Mouse (Mus musculus) cerebellum, postnatal 14 days (tissue): ENCODE results near the gene Rundc3b.
A peak's percentile ranks its signal among the peaks of the same experiment; 100 is the strongest.

Experiments
- DNase-seq, 2 experiments: peaks; one replicate each; pipeline ENCODE4 v3.0.0; 2021; ENCODE audit warnings: mixed read lengths in 2 of 2

Gene Rundc3b

GRCm38 (mm10) chr5:8622596-8623231 lies at the start of gene Rundc3b:
Rundc3b (minus strand) TSS chr5:8622952.
- peak; percentile 97 for DNase-seq

GRCm38 (mm10) chr5:8669606-8670005 lies 46.9 kb upstream of the Rundc3b start:
- no peak for DNase-seq

GRCm38 (mm10) chr5:8667758-8668474 lies 45.2 kb upstream of the Rundc3b start:
- DNase-seq, result no peak

GRCm38 (mm10) chr5:8664678-8665077 lies 41.9 kb upstream of the Rundc3b start:
- DNase-seq, result no peak

- no peak for DNase-seq
These were observed 38.0 kb upstream of the Rundc3b start for GRCm38 (mm10) chr5:8660738-8661151.

- peak; percentile 18 to 24 for DNase-seq
These were observed 37.4 kb upstream of the Rundc3b start, which contains the start of gene Abcb1a for GRCm38 (mm10) chr5:8659911-8660737. Abcb1a (plus strand) TSS chr5:8660077.

- no peak for DNase-seq
These were observed 29.3 kb upstream of the Rundc3b start for GRCm38 (mm10) chr5:8652085-8652484.

- no peak for DNase-seq
These were observed 26.0 kb upstream of the Rundc3b start for GRCm38 (mm10) chr5:8648774-8649173.

- DNase-seq, result no peak
These were observed 25.5 kb upstream of the Rundc3b start for GRCm38 (mm10) chr5:8648300-8648699.

GRCm38 (mm10) chr5:8634489-8634975 lies 11.8 kb upstream of the Rundc3b start:
- DNase-seq, result no peak

- no peak for DNase-seq
These were observed 10.1 kb upstream of the Rundc3b start for GRCm38 (mm10) chr5:8632901-8633300.

GRCm38 (mm10) chr5:8622071-8622595 lies 619 bp downstream of the Rundc3b start:
- DNase-seq, result peak; percentile 63 to 74

GRCm38 (mm10) chr5:8571118-8571517 lies 51.6 kb downstream of the Rundc3b start:
- no peak for DNase-seq

GRCm38 (mm10) chr5:8566867-8567266 lies 55.9 kb downstream of the Rundc3b start:
- no peak for DNase-seq

- no peak for DNase-seq
These were observed 78.2 kb downstream of the Rundc3b start for GRCm38 (mm10) chr5:8544512-8544911.

- DNase-seq, result no peak
These were observed 80.0 kb downstream of the Rundc3b start for GRCm38 (mm10) chr5:8542631-8543207.

GRCm38 (mm10) chr5:8541120-8542117 lies 81.3 kb downstream of the Rundc3b start:
- no peak for DNase-seq

- no peak for DNase-seq
These were observed 103.7 kb downstream of the Rundc3b start for GRCm38 (mm10) chr5:8519006-8519405.

GRCm38 (mm10) chr5:8491778-8492177 lies 131.0 kb downstream of the Rundc3b start:
- DNase-seq, result no peak

- peak in 1 of 2 experiments; percentile 25 for DNase-seq
These were observed 133.2 kb downstream of the Rundc3b start for GRCm38 (mm10) chr5:8489471-8490110.
